Mouse (Mus musculus) erythroblast, adult 5-6 weeks (primary cell): ENCODE measurements around the gene Gm20388. TPM values are rescaled to one million over a fixed set of nuclear protein-coding genes. Genes with fewer than 3 reads are reported as not detected.

Experiments
- ATAC-seq: replicated peaks from 2 replicates; pipeline ENCODE4 v1.8.0; 2016; ENCODE audit warnings: moderate number of reproducible peaks, mild to moderate bottlenecking, moderate TSS enrichment, inconsistent platforms; ENCODE audit not compliant: poor library complexity, low FRiP score, severe bottlenecking
- total RNA-seq, 2 experiments: library from RNA; stranded (forward) in 1 of 2; stranded (reverse) in 1 of 2; fragments of 150-400 nt in 1 of 2; fragments of 200-764, 138-1000 nt in 1 of 2; gene quantifications; 2 replicates each; pipeline versions ENCODE4 v1.2.3 to v1.2.4; 2015 to 2017; ENCODE audit warnings: low replicate concordance in 2 of 2

The Gm20388 gene
- total RNA-seq, 2 experiments from 2014 or later: 2.9 to 7.8 TPM

DNA sequence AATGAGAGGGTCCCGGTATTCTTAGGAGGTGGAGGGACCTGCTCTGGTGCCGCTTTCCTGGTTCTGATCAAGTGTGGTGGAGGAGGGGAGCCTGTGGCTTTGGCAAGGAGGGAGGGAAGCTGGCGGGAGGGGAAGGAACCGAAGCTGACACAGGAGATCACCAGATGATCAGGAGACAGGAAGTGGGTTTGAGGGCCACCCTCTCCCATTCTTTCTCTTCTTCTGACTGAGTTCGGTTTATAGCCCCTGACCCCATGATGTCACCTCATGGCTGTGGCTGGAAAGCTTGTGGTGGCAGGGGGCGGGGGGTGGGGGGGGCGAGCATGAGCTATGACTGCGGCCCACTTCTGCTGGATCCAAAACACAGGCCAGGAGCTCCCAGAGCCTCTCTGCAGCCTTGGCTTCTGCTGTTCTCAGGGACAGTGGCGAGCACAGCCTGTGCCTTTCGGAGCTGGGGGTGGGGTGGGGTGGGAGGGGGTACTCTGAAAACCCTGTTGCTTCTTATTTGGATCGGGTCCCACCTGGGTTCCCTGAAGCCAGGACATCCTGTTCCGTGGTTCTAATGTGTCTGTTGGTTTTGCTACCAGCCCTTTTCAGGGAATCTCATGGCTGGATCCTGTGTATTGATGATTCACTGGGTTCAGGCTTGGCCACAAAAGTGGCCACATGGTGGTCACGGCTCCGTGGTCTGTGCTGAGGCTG lies 2201.8 kb downstream of the Gm20388 start:
- no peak for ATAC-seq

DNA sequence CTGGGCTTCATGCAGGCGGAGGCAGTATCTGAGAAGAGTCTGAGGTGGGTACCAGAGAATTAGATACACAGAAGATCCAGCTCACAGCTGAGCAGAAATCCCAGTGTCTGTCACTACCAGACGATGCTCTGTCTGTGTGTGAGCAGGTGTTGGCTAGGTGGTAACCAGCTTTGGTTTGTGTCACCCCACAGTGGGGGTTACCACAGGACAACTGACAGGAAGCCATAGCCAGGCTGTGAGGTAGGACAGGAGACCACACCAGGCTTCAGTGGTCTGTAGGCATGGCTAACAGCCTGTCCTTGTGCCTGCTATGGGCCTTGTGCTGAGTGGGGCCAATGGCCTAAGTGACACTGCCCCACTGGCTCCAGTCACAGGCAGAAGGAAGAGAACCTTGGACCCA lies 2204.2 kb downstream of the Gm20388 start:
- ATAC-seq: no peak

DNA sequence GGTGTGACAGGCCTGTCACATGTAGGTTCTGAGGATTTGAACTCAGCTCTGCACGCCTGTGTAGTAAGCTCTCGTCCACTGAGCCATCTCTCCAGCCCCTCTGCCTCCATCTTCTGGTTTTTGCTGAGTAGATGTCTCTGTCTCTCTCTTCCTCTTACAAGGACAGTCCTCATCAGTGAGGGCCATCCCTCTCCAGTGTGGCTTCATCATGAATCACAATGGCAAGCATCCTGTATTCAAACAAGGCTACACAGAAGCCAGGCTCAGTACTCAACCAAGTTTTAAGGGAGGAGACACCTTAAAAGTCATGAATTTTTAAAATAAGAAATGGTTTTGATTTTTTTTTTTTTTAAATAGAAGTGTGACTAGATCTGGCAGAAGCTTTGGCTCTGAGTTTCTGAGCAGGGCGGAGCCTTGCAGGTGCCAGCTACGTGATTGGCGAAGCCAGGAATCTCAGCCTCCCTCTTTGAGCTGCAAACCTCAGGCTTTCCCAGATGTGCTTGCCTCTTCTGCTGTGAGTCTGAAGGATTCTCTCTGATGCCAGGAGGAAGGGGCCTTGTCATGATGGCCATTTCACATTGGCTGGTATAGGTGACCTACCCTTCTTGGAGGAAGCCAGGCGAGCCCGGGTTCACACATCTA lies 2206.2 kb downstream of the Gm20388 start:
- no peak for ATAC-seq

DNA sequence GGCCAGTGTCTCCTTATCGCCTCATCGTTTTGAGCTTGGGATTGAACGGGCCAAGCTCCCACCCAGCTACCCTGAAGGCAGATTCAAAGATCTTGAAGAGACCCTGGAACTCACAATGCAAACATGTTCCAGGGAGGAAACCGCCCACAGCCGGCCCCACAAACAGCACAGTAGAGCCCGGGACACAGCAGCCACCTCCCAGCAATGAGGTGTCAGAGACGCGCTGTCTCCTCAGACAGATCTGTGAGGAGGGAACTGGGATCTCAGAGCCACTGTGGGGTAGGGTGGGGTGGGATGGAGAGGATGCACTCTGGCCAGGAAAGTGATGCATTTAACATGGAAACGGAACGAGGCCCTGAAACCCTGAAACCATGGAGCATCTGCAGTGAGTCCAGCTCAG lies 2207.5 kb downstream of the Gm20388 start:
- no peak for ATAC-seq

DNA sequence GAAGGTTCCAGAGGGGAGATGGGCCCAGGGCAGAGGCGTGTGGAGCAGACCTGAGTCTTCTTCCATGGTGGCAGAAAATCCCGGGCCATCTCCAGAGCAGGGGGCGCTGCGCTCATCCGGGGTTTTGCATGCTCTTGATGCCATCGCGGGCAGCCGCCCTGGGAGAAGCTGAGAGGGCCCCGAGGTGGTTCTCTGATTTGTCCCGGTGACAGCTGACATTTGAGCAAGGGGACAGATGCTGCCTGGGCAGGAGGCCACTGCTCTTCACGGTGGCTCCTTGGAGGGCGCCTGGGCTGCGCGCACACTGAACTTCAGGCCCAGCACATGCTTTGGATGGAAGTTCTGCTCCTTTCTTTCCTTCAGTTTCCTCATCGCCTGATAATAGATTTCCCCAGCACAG lies 2207.9 kb downstream of the Gm20388 start:
- ATAC-seq: no peak

DNA sequence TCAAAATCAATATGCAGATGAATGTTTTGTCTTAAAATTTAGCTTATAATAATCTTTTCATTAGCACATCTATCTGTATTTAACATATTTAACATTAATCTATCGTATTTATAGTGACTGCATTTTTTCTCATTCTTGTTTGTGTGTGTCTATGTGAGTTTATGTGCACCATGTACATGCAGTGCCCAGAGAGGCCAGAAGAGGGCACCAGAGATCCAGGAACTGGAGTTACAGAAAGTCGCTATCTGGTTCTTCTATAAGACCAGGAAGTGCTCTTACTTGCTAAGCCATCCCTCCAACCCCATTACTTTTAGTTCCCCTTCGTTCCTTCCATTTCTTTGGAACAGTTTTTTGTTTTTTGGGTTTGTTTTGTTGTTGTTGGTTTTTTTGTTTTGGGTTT lies 2213.7 kb downstream of the Gm20388 start:
- no peak for ATAC-seq

DNA sequence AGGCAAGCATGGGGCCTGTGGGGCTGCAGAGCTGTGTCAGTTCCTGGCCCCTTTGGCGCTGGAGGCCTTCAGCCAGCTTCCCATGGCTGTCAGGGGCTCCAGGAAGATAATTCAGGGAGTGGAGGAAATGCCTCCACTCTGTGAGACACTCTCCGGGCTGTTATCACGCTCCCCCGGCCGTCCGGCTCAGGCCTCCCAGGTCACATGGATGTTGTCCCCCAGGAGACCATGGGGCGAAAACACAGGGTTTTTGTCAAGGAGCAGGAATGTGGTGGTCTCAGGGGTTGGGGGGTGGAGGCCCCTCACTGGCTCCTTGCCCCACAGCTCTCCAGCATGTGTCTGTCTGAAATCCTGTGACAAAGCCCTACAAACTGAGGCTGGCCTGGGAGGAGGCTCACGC lies 2216.0 kb downstream of the Gm20388 start:
- no peak for ATAC-seq

DNA sequence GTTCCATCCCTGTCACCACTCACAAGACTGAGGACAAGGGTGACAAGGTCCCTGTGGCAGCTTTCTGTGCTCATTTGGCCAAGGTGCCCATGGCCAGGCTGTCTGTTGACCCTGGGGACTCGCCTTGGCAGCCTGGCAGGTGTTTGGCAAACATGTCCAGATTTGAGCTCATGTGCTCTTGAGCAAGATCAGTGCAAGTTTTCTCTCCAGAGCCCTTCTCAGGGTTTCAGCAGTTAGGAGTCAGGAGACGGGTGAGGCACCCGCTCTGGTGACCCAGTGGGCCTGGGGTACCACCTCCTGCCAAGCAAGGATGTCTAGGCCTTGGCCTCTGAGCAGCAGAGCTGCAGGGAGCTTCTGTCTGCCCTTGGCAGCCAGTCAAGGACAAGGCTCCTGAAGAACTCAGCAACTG lies 2223.5 kb downstream of the Gm20388 start:
- ATAC-seq: no peak

DNA sequence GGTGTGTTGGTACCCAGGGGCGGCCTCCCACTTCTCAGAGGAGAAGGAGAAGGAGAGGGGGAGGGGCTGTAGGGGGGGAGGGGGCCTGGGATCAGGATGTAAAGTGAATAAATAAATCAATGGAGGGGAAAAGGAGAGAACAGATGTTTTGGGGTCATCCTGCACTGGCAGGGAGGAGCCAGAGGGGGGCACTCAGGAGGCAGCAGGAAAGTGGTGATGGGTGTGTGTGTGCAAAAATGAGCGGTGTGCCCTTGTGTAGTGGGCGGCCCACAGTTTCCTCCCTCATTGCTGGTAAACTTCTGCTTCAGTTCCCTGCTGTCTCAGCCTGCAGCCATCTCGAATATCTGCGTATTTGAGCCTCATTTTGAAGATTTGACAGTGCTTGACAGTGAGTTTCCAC lies 2224.9 kb downstream of the Gm20388 start:
- ATAC-seq: no peak

DNA sequence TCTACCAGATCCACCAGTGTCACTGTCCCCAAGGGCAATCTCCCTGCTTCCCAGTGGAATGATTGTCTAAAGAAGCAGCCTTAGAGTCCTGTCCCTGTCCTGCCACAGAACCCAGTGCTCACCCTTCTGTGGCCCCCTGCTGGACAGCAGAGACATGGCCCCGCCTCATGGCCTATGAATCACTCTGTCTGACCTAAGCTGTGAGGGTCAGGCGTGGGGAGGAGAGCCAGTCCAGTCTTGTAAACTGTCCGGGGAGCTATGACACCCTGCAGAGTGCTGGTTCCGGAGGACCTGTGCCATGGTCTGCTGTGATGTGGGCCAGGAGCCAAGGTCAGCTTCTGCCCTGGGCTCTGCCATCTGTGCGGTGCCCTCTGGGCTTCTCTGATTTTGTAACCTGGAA lies 2229.1 kb downstream of the Gm20388 start:
- peak; percentile 51; the same call in 1 of the 2 replicates for ATAC-seq

DNA sequence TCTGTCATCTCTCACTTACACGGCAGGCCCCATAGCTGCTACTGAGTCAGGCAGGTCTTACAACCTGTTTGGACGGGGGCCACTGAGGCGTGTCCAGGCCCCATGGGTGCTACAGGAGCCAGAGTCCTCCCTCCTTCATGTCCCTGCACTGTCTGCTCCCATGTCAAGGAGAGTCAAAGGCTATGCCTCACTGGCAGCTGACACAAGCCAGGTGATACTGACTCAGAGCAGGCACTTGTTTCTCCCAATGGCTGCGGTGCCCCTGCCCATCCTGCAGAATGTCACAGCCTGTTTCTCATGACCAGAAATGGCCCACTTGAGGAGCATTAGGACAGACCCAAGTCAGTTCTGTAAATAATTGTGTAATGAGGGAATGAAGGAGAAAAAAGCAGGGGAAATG lies 2229.8 kb downstream of the Gm20388 start:
- ATAC-seq: no peak

DNA sequence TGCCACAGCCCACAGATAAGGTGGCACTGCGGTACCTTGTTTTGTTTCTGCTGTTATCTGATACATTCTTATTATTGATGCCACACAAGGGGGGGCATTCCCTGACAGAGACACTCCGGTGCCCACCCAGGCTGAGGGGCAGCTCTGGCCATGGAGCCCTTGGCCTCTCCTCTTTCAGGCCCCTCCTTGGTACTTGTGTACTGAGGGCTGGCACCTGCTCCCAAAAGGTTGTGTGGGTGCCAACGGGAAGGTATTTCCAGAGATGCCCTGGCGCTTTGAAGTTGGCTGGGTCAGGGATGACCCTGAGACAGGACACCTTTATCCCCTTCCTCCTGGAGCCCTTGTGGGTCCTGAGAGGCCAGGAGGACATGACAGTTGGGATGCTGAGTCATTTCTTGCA lies 2231.8 kb downstream of the Gm20388 start:
- ATAC-seq: no peak

DNA sequence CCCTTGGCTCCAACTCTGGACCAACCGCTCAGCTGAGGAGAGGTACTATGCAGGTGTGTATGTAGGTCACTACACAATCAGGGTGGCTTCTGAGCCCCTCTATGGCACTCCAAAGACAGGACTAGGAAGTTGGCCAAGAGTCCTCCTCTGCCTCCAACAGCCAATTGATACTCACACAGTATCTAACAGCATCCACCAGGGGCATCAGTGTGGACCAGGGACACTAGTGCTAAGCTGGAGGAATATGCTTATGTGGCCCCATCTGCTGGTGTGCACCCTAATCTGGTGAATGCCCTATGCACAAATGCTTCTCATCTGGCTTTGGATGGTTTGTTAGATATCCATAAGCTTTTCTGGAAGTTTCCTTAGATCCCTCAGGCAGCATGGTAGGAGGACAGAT lies 2232.6 kb downstream of the Gm20388 start:
- ATAC-seq: no peak

DNA sequence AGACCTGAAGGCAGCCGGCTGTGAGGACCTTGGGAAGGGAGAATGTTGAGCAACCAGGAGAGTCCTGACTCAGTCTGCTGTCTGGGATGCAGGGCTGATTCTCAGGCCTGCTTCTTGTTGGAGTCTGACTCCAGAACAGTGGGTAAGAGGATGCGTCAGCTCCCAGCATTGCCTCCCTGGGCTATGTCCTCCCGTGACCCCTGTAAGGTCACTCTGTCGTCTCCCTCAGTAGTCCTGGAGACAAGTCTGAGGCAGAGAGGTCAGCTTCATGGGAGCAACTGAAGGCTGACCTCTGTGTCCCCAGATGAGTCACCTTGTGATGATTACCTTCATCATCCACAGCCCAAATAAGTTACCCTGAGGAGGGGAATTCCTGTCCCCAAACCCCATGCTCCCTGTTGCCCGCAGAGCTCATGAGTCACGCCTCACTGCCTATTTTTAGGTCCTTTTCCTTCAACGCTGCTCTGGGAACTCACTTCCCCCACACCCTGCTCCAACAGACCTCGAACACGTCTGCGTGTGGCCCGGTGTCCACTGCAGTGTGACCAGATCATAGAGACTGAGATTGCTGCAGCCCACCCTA lies 2234.2 kb downstream of the Gm20388 start:
- no peak for ATAC-seq

DNA sequence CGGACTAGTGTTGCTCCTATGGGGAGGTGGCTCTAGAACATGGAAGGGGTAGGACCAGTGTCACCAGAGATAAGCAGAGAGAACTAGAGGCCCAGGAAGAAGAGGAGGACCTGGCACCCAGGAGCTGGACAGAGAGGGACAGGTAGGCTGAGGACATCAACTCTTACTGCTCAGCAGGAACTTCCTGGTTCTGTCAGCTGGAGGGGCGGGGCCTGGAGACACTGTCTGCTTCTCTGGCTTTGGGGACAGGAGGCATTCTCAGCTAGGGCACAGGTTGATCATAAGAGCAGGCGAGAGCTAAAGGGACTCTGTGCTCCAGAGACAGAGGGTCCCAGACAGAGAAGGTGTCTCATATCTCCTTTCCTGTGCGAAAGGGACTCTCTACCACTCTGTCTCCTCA lies 2238.4 kb downstream of the Gm20388 start:
- ATAC-seq: no peak

DNA sequence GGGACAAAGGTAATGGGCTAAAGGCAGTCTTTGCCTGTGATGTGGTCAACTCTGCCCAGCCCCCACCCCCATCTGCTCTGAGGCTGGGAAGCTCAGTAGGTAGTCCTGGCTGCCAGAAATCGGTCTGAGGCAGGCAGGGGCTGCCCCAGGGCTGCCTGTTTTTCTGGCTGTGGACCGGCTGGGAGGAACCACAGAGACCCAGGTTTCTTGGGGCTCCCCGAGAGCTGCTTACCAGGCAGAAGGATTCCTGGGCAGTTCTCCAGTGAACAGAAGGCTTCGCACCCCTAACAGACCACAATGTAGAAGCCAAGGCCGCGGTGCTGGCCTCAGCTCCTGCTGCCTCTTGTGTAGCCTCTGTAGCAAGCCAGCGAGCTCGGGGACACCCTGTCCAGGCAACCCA lies 2239.0 kb downstream of the Gm20388 start:
- ATAC-seq: no peak

DNA sequence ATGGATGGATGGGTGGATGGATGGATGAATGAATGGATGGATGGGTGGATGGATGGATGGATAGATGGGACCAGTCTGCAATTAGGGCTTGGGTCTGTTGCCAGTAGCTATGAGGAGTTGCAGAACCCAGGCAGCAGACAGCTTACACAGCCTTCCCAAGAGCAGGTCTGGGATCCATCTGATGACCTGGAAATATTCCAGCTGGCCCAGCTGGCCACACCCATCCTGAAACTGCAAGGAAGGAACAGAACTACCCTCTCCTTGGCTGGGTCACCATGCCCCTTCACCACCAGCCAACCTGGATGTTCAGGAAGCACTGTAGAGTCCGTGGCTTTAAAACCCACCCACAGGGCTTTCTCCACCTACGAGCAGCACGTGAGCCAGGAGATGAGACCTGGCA lies 2240.9 kb downstream of the Gm20388 start:
- no peak for ATAC-seq

DNA sequence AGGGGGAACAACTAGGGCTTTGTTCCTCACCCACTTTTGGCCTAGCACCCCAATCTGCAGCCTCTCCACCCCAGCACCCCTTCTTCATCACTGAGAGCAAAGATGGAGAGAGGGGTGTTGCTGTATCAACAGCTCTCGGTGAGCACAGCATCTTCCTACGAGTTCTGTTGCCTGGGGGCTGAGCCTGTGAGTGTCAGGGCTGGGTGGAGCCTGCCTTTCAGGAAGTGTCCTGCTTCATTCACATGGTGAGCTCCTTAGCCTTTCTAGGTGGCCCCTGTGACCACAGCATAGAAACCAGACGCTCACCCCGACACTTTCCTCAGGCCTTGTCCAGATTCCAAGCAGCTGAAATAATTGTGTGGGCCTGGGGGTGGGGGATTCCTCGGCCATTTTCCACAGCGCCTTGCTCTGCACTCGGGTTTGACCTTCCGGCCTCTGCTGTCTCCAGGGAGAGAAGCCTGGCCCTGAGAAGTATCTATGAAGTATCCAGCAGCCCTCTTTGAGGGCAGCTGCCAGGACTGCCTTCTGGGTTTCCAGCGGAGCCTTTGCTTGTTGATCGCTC lies 2244.5 kb downstream of the Gm20388 start:
- no peak for ATAC-seq

DNA sequence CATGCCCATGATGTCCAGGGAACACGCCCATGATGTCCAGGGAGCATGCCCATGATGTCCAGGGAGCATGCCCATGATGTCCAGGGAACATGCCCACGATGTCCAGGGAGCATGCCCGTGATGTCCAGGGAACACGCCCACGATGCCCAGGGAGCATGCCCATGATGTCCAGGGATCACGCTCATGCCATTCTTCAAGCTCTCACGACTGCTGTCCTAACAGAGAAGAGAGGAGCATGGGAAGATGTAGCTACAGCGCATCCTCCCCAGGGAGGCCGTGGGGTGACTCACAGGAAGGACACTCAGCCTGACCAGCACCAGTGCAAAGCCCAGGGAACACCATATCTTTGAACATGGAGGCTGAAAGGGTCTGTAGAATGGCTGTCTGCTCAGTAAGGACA lies 2245.3 kb downstream of the Gm20388 start:
- no peak for ATAC-seq

DNA sequence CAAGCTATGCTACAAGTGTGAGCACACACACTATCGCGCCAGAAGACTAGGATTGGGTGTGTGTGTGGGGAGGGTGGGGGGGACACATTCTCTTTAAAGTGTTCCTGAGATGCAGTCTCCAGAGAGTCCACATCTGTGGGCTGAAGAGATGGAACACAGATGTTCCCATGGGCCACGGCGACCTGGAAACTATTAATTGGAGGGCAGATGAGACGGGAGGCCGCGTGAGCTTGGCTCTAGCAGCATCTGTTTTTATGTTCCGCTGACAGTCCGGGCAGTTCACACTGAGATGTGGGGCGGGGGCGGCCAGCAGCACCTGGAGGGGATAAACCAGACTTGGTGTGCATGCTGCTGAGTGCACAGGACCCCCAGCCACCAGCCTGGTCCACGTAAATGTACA lies 2247.0 kb downstream of the Gm20388 start:
- ATAC-seq: no peak

DNA sequence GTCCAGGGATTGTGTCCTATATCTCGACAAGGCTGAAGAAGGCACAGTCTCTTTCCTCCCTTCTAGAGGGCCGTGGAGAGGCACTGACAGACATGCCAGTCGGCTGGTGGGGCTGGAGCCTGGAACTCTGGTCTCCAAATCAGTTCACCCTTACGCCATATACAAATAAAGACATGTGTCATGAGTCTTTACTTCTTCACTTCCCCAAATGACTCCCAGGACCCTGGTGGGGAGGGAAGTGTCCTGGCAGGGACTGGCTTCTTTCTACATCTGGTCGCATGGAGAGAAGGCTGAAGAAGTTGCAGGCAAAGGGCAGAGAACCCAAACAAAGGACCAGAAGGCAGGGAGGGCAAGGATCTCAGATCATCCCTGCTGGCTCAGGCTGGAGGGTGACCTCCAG lies 2249.5 kb downstream of the Gm20388 start:
- no peak for ATAC-seq
